Mouse (Mus musculus) ES-E14 (cell line): ENCODE measurements around the gene Slc16a6. TPM values are rescaled to one million over a fixed set of nuclear protein-coding genes. Genes with fewer than 3 reads are reported as not detected.
A peak's percentile ranks its signal among the peaks of the same experiment; 100 is the strongest.

Source experiments
- DNase-seq: peaks from one replicate; pipeline ENCODE4 v3.0.0-alpha.2; 2013; ENCODE audit warnings: low read depth, low spot score
- H3K27ac ChIP-seq: 2 replicates; pipeline ENCODE4 v1.5.1; 2012; ENCODE audit warnings: low read depth, mild to moderate bottlenecking, low read length, moderate library complexity, mixed read lengths; ENCODE audit not compliant: poor library complexity, insufficient read depth, severe bottlenecking
- H3K36me3 ChIP-seq: 2 replicates; pipeline ENCODE4 v1.6.1; 2012; ENCODE audit warnings: mild to moderate bottlenecking, low read length, moderate library complexity, mixed read lengths; ENCODE audit not compliant: control insufficient read depth, poor library complexity, insufficient read depth, severe bottlenecking
- H3K4me1 ChIP-seq, 2 experiments: fragments of 150-350 bp in 1 of 2; sonication (generic) in 1 of 2; 2 replicates each; pipeline ENCODE4 v1.6.1; 2012; ENCODE audit warnings: low read length in 2 of 2, mild to moderate bottlenecking in 1 of 2, mixed read lengths in 1 of 2; ENCODE audit not compliant: control insufficient read depth in 2 of 2, insufficient read depth in 2 of 2, poor library complexity in 1 of 2
- H3K4me3 ChIP-seq, 2 experiments: fragments of 150-350 bp in 1 of 2; sonication (generic) in 1 of 2; 2 replicates each; pipeline ENCODE4 v1.5.1; 2012; ENCODE audit warnings: low read length in 2 of 2, low read depth in 1 of 2, mild to moderate bottlenecking in 1 of 2, mixed read lengths in 1 of 2; ENCODE audit not compliant: insufficient read depth in 1 of 2, poor library complexity in 1 of 2, severe bottlenecking in 1 of 2
- H3K9ac ChIP-seq: 2 replicates; pipeline ENCODE4 v1.6.1; 2012; ENCODE audit warnings: low read depth, mild to moderate bottlenecking, low read length, mixed read lengths; ENCODE audit not compliant: poor library complexity, insufficient read depth, severe bottlenecking
- H3K9me3 ChIP-seq: fragments of 150-350 bp; sonication (generic); 2 replicates; pipeline ENCODE4 v1.6.1; 2012; ENCODE audit warnings: low read depth, mild to moderate bottlenecking, low read length; ENCODE audit not compliant: control insufficient read depth, insufficient read depth
- CHD2 ChIP-seq: IDR thresholded peaks from 2 replicates; pipeline ENCODE4 v1.6.1; 2014; ENCODE audit warnings: mild to moderate bottlenecking, low read depth, low read length, inconsistent platforms
- HCFC1 ChIP-seq: IDR thresholded peaks from 2 replicates; pipeline ENCODE4 v1.6.1; 2012; ENCODE audit warnings: low read length, inconsistent platforms, borderline replicate concordance; ENCODE audit not compliant: insufficient read depth
- MAFK ChIP-seq: IDR thresholded peaks from 2 replicates; pipeline ENCODE4 v1.6.1; 2014; ENCODE audit warnings: mild to moderate bottlenecking, low read depth, low read length, inconsistent platforms; ENCODE audit not compliant: insufficient read depth
- ZC3H11A ChIP-seq: IDR thresholded peaks from 2 replicates; pipeline ENCODE4 v1.6.1; 2012; ENCODE audit warnings: low read depth, mild to moderate bottlenecking, inconsistent platforms, low read length, borderline replicate concordance
- ZNF384 ChIP-seq: IDR thresholded peaks from 2 replicates; pipeline ENCODE4 v1.6.1; 2012; ENCODE audit warnings: low read depth, low read length, inconsistent platforms
- in situ Hi-C, 2 experiments: fragments of 600-800 bp; cut with MboI; formaldehyde crosslinking; loops; one replicate each; pipeline ENCODE4 v1.15.1; 2025; ENCODE audit warnings: low sequenced_read_pairs in 2 of 2, inconsistent platforms in 1 of 2; ENCODE audit not compliant: unreplicated experiment in 2 of 2
- total RNA-seq: library from RNA; depleted of rRNA; stranded (reverse); fragments of 300-350 nt; gene quantifications from 2 replicates; pipeline ENCODE4 v1.2.3, GENCODE M21; 2012

Slc16a6 gene
- total RNA-seq, 1 experiment = 26.8 TPM

DNA sequence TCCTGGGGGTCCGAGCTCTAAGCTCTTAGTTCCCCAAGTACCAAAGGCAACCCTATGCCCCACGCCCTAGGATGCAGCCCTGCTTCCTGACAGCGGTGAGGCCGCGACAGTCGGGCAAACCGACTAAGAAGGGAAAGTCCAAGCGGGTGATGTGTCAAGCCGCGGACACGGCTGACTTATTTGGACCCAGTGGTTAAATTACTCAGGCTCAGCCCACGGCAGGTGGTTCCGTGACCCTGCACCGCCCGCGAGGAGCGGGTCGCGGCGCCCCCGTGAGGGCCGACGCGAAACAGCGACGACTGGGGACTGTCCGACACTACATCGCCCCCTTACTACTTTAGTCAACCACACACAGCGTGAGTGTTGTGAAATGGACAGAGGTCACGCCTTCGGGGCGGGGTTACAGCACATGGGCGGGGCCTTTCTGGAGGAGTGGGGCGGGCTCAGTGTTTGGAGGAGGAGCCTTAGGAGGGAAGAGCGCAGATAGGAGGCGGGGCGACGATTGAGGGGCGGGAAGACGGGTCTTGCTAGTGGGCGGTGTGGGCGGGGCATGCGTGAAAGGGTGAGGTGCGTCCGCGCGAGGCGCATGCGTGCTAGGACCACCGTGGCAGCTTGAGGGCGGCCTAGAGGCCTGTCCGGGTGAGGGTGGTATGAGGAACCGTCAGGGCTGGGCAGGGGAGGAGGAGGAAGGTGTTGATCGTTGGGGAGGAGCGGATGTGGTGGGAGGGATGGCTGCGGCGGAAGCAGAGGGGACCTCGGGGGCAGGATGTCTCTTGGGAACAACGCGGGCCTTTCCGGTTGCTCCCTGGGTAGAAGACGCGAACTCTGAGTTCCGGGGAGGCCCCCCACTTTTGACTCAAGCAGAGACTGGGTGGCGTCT, 47.8 kb downstream of the Slc16a6 start, which contains the start of gene Amz2:
Amz2 (plus strand) TSS at position 555 of the 880 bp plus-strand sequence.
- Histone ChIP-seq H3K9ac (peak within 1 kb of the TSS; percentile 90), H3K27ac (peak within 1 kb of the TSS; percentile 49), H3K4me1 (peaks cover 1 to 2% of the 10 kb centered on the region in 2 experiments; a peak in 1 of 4 replicates), H3K4me3 (peak within 1 kb of the TSS; percentile 71 to 91), H3K9me3 (no peaks in the 10 kb centered on the region), H3K36me3 (peaks cover 12% of the 10 kb centered on the region; the same call in 1 of the 2 replicates)
- in situ Hi-C loops = loop anchor here in 1 of 2 experiments (25.0 kb wide), 1 partner anchor 437 kb away; no protein-coding TSS in a partner anchor
- peak; percentile 99 for DNase-seq
- TF ChIP-seq HCFC1 = peak; percentile 63; the same call in 1 of the 2 replicates
- no peak; the same call in 1 of the 2 replicates for TF ChIP-seq ZC3H11A
- TF ChIP-seq ZNF384 = no peak

GRCm38 (mm10) chr11:109423294-109423693, 50.1 kb downstream of the Slc16a6 start:
- H3K9me3 ChIP-seq = no peaks in the 10 kb centered on the region
- no peak overlapping the region for H3K4me3 ChIP-seq
- no peaks in the 10 kb centered on the region for H3K36me3 ChIP-seq
- peaks cover 1 to 4% of the 10 kb centered on the region in 2 experiments; a peak in 1 of 4 replicates for H3K4me1 ChIP-seq
- in situ Hi-C loops = no loop called here
- no peak for DNase-seq
- TF ChIP-seq ZC3H11A (no peak), HCFC1 (no peak), CHD2 (no peak), ZNF384 (no peak)
- no peak overlapping the region for H3K27ac ChIP-seq
- H3K9ac ChIP-seq = no peak overlapping the region

GRCm38 (mm10) chr11:109422263-109422662, 51.1 kb downstream of the Slc16a6 start:
- TF ChIP-seq ZC3H11A = no peak; the same call in 1 of the 2 replicates
- peak; percentile 74; the same call in 1 of the 2 replicates for TF ChIP-seq ZNF384
- H3K9ac ChIP-seq = no peak overlapping the region
- in situ Hi-C loops = no loop called here
- H3K9me3 ChIP-seq = no peaks in the 10 kb centered on the region
- H3K4me3 ChIP-seq = no peak overlapping the region
- no peak overlapping the region for H3K27ac ChIP-seq
- peaks cover 1 to 4% of the 10 kb centered on the region in 2 experiments; a peak in 1 of 4 replicates for H3K4me1 ChIP-seq
- no peaks in the 10 kb centered on the region for H3K36me3 ChIP-seq
- DNase-seq = no peak

GRCm38 (mm10) chr11:109421205-109421604, 52.2 kb downstream of the Slc16a6 start:
- TF ChIP-seq MAFK = no peak
- TF ChIP-seq ZC3H11A = no peak

More at GRCm38 (mm10) chr11:109421205-109421604, 52.2 kb downstream of the Slc16a6 start:
- Histone ChIP-seq H3K9ac (no peak overlapping the region), H3K27ac (no peak overlapping the region), H3K9me3 (no peaks in the 10 kb centered on the region), H3K4me3 (no peak overlapping the region), H3K36me3 (no peaks in the 10 kb centered on the region), H3K4me1 (peaks cover 0 to 4% of the 10 kb centered on the region in 2 experiments; a peak in 1 of 4 replicates)
- no peak for DNase-seq
- in situ Hi-C loops = no loop called here
